Mouse (Mus musculus) erythroblast, embryonic 14.5 days (primary cell): ENCODE data around the gene Igf2r. TPM values are rescaled to one million over a fixed set of nuclear protein-coding genes. Genes with fewer than 3 reads are reported as not detected.

Experiments
- H3K27me3 ChIP-seq: 2 replicates; pipeline ENCODE4 v1.6.1; 2012; ENCODE audit warnings: inconsistent platforms; ENCODE audit not compliant: control insufficient read depth
- H3K36me3 ChIP-seq: 2 replicates; pipeline ENCODE4 v1.6.1; 2012; ENCODE audit warnings: mild to moderate bottlenecking, inconsistent platforms; ENCODE audit not compliant: control insufficient read depth
- H3K4me1 ChIP-seq: 2 replicates; pipeline ENCODE4 v1.6.1; 2012; ENCODE audit warnings: inconsistent platforms; ENCODE audit not compliant: control insufficient read depth
- H3K4me3 ChIP-seq: replicated peaks from 2 replicates; pipeline ENCODE3; 2012; ENCODE audit warnings: moderate library complexity, mild to moderate bottlenecking, inconsistent platforms
- H3K9me3 ChIP-seq: 2 replicates; pipeline ENCODE4 v1.6.1; 2012; ENCODE audit warnings: low read length, inconsistent platforms, mixed read lengths; ENCODE audit not compliant: control insufficient read depth
- GATA1 ChIP-seq: IDR thresholded peaks from 2 replicates; pipeline ENCODE4 v1.6.1; 2012; ENCODE audit warnings: low read length, inconsistent platforms, mixed read lengths
- TAL1 ChIP-seq: IDR thresholded peaks from 3 replicates; pipeline ENCODE4 v1.6.1; 2012; ENCODE audit warnings: low read length, inconsistent platforms, mixed read lengths
- polyA plus RNA-seq: library from polyadenylated mRNA; stranded (reverse); fragments of >175 nt; gene quantifications from 2 replicates; pipeline ENCODE4 v1.2.3, GENCODE M21; 2012

Igf2r gene
- polyA plus RNA-seq, 1 experiment = 0.26 TPM

DNA sequence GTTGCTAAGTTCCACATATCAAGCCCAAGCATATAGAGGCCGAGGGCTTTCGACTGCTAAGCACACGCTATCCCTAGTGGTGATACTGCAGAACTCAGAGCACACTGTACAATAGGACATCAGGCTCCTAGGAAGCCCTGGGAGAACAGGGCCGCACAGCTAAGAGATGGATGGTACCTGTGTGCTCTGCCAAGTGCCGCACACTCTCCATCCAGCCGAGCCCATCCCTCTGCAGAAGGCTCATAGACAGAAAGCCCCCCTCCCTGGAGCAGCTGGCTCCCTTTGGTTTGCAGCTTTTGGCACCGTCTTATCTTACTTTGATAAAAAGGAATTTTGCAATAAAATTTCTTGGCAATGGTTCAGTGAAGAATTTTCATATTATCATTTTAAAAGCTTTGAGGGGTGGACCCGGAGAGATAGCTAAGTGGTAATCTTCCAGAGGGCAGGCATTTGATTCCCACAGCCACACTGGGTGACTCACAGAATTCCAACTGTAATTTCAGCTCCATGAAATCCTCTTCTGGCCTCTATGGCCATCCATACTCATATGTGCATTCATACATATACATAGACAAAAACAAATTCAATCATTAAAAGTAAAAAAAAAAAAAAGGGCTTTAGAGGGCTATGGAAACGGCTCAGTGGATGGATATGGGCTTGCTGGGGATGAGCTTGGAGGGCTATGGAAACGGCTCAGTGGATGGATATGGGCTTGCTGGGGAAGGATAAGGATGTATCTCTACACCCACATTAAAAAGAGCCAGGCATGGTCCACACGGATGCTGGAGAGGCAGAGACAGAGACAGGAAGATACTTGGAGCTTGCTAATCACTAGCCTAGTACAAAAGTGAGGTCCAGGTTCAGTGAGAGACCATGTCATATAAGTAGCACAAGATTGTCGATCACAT is 30.2 kb upstream of the Igf2r start:
- no peak for TF ChIP-seq GATA1
- no peak for TF ChIP-seq TAL1
- Histone ChIP-seq H3K9me3 (no peaks in the 10 kb centered on the region), H3K36me3 (no peaks in the 10 kb centered on the region), H3K27me3 (no peaks in the 10 kb centered on the region), H3K4me3 (no peak overlapping the region), H3K4me1 (no peaks in the 10 kb centered on the region; the same call in 1 of the 2 replicates)

DNA sequence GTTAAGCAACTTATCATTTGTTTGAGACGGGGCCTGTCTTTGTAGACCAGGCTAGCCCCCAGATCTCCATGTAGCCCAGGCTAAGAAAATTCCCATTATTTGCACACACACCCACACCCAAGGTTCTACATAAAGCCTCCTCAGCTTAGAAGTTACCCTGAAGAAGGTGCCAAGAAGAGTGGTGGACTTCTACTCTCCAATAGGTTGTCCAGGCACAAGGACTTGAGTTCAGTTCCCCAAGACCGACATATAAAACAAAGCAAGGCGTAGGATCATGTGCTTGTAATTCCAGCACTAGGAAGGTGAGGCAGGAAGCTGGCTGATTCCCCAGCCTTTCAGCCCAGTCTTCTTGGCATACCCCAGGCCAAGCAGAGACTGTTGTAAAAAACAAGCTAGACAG is 29.1 kb upstream of the Igf2r start:
- Histone ChIP-seq H3K27me3 (no peaks in the 10 kb centered on the region), H3K9me3 (no peaks in the 10 kb centered on the region), H3K4me1 (no peaks in the 10 kb centered on the region; the same call in 1 of the 2 replicates), H3K4me3 (no peak overlapping the region), H3K36me3 (no peaks in the 10 kb centered on the region)
- TF ChIP-seq TAL1 = no peak
- TF ChIP-seq GATA1 = no peak

DNA sequence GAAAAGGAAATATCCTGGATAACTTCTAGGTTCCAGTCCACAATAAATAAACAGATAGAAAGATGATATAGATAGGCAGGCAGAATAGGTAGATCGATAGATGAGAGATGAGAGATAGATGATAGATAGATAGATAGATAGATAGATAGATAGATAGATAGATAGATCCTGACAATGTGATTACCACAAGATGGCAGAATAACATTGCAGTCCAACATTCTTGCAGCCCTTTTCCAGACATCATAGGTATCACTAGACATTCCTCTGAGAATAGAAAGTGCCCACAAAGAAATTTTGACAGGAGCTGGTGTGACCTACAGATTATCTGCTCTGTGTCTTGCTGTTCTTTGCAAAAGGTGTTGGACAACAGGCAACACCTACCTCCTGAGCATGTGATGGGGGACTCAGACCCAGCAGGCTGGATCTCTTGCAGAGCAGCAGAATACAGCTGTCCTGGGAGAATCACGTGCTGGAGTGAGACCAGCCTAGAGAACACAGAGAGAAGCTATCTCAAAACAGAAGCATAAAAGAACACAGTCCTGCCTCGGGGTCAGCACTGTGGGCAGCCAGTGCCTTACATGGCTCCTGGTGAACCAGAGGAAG is 28.1 kb upstream of the Igf2r start:
- H3K36me3 ChIP-seq = no peaks in the 10 kb centered on the region

DNA sequence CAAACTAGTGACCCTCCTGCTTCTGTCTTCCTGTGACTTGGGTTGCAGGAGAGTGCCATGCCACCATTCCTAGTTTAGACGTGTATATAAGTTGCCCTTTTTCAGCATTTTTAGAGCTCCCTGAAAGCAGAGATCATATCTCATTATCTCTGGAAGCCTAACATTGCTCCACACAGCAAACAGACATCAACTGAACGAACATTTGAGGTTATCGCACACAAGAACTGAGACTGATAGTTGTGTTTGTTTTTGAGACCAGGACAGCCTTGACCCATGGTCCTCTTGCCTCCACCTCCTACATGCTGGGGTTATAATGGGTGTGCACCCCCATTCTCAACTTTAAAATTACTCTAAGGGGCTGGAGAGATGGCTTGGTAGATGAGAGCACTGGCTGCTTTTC is 27.2 kb upstream of the Igf2r start:
- no peaks in the 10 kb centered on the region for H3K27me3 ChIP-seq
- H3K4me1 ChIP-seq = peaks cover 10% of the 10 kb centered on the region
- TF ChIP-seq TAL1 = no peak
- no peak for TF ChIP-seq GATA1
- no peaks in the 10 kb centered on the region for H3K36me3 ChIP-seq
- H3K9me3 ChIP-seq = no peaks in the 10 kb centered on the region
- H3K4me3 ChIP-seq = no peak overlapping the region

More for the DNA sequence above, 28.1 kb upstream of the Igf2r start:
- TF ChIP-seq GATA1 = no peak
- no peak for TF ChIP-seq TAL1
- Histone ChIP-seq H3K27me3 (no peaks in the 10 kb centered on the region), H3K4me1 (peaks cover 6% of the 10 kb centered on the region), H3K4me3 (no peak overlapping the region), H3K9me3 (no peaks in the 10 kb centered on the region)

DNA sequence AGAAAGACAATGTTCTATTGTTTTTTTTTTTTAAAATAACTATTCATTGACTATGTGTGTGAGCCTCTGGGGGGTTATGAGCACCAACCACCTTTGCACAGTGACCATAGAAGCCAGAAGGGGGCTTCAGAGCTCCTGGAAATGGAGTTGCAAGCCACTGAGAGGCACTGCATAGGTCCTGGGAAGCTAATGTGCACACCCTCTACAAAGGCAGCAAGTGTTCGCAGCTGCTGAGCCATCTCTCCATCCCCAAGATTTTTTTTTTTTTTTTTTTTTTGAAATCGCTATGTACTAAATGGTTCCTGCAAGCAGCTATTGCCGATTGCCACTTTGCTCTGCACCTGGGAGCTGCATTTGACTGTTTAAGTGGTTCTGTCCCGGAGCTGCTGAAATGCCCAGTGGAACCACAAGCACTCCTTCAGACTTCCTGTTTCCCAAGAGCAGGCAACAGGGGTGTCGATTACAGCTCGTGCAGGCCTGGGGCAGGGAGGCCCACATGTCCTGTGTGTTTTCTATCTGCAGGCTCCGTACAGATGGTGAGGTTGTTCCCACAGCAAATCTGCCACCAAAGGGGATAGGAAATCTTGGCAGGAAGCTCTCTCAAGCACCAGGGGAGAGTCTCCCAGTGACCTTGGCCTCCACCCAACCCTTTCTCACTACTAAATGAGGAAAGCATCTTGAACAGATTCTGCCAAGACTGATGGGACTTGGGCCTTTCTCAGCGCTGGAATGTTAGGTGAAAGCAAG is 24.4 kb upstream of the Igf2r start:
- no peaks in the 10 kb centered on the region for H3K36me3 ChIP-seq
- H3K4me1 ChIP-seq = peaks cover 15% of the 10 kb centered on the region

DNA sequence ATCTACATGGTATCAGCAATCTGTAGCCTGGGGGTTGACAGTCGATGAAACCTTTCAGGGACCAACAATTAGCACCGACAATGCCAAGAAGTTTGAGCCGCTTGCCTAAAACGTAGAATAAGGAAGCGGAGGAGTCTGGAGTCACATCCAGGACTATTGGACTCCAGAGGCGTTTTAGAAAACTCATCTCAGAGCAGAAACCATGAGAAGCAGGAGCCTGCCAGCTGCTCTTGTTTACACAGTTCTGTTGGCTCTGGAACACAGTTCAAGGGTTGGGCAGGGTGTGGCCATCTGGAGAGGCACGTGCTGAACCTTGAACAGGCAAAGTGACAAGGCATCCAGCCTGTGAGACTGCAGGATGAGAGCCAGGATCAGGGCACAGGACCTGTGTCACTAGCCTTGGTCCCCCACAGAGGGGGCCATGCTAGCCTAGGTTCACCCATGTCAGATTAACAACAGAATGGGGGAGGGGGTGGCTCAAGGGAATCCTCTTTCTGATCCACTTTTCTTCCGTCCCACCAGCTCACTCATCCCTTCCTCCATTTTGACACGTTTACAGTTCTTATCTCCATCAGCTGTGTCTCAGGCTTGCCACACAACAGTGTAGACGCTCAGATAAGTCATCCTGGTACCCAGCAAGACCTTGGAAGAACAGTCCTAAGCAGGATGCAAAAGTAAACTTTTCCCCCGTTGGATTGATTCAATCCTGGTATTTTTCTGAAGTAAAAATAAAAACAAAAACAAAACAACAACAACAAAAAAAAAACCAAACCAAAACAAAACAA is 23.1 kb upstream of the Igf2r start:
- peaks cover 4% of the 10 kb centered on the region for H3K9me3 ChIP-seq
- no peaks in the 10 kb centered on the region for H3K27me3 ChIP-seq
- H3K4me3 ChIP-seq = no peak overlapping the region
- TF ChIP-seq TAL1 (no peak), GATA1 (no peak)
- H3K36me3 ChIP-seq = peaks cover 3% of the 10 kb centered on the region; the same call in 1 of the 2 replicates
- H3K4me1 ChIP-seq = peaks cover 15% of the 10 kb centered on the region

More for the DNA sequence above, 24.4 kb upstream of the Igf2r start:
- Histone ChIP-seq H3K9me3 (no peaks in the 10 kb centered on the region), H3K4me3 (no peak overlapping the region), H3K27me3 (no peaks in the 10 kb centered on the region)
- TF ChIP-seq GATA1 (no peak), TAL1 (no peak)

DNA sequence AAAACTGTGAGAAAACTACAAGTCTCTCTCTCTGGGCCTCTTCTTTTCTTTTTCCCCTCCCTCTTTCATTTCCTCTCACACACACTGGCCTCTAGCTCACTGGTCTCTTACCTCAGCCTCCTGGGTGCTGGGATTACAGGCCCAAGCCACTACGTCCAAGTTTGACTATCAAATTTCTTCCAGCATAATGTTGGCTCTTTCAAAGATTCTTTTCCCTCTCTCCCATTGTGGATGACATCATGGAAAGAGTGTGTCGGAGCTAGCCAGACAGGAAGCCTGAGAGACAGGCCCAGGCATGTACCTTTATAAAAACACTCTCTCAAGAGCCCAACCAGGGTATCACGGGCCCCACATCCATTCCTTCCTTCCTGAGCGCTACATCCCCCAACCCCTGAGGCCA is 22.0 kb upstream of the Igf2r start:
- Histone ChIP-seq H3K4me1 (peaks cover 15% of the 10 kb centered on the region), H3K4me3 (no peak overlapping the region), H3K36me3 (peaks cover 3% of the 10 kb centered on the region; the same call in 1 of the 2 replicates), H3K9me3 (peaks cover 4% of the 10 kb centered on the region), H3K27me3 (no peaks in the 10 kb centered on the region)
- TF ChIP-seq TAL1 (no peak), GATA1 (no peak)

DNA sequence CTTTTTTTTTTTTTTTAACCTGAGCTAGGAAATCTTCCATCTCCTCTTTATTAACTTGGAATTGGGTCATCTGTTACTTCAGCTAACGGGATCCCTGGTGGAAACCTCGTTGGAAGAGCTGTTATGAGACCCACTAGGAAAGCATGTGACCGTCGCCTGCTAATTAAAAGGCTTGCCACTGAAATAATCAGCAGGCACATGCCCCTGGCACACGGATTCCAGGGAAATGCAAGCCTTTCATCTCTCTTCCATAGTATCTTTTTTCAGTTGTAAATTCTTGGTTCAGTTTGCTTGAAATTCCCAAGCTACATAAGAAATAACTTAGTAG is 21.6 kb upstream of the Igf2r start:
- H3K27me3 ChIP-seq = no peaks in the 10 kb centered on the region

More for the DNA sequence above, 21.6 kb upstream of the Igf2r start:
- H3K9me3 ChIP-seq = peaks cover 4% of the 10 kb centered on the region
- no peak for TF ChIP-seq GATA1
- TF ChIP-seq TAL1 = no peak
- no peak overlapping the region for H3K4me3 ChIP-seq
- peaks cover 15% of the 10 kb centered on the region for H3K4me1 ChIP-seq
- peaks cover 3% of the 10 kb centered on the region; the same call in 1 of the 2 replicates for H3K36me3 ChIP-seq
